Mouse (Mus musculus): ENCODE measurements at regions not wholly inside any gene's neighbourhood (a gene's known extent, or its start where the extent isn't known, plus 50 kb on each side); places are given as distances from the start of the nearest gene placed in this dataset.

- DNase-seq (ENCODE audit: low read depth, low spot score): no peak
These were observed 1512.8 kb upstream of the Gm6569 start for GRCm38 (mm10) chr15:72321528-72321927.

GRCm38 (mm10) chr15:72322127-72322526 is 1512.2 kb upstream of the Gm6569 start:
- no peak for DNase-seq (ENCODE audit: low read depth, low spot score)

GRCm38 (mm10) chr15:72323158-72323557 is 1511.2 kb upstream of the Gm6569 start:
- DNase-seq (ENCODE audit: low read depth, low spot score): no peak

DNA sequence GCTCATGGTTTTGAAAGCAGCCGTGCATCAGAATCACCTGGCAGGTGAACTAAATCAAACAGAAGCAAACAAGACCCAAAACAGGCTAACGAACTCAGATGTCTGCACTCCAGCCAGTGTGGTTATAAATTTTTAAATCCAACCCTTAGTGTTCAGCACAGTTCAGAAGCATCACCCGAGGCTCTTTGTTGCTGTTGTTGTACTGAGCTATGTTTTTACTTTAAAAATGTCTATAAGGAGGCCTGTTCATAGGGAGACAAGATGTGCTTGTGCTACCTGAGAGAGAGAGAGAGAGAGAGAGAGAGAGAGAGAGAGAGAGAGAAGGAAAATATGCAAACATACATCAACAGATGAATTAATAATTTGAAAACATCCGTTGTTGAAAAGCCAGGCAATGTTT is 1503.1 kb upstream of the Gm6569 start:
- no peak for DNase-seq (ENCODE audit: low read depth, low spot score)

DNA sequence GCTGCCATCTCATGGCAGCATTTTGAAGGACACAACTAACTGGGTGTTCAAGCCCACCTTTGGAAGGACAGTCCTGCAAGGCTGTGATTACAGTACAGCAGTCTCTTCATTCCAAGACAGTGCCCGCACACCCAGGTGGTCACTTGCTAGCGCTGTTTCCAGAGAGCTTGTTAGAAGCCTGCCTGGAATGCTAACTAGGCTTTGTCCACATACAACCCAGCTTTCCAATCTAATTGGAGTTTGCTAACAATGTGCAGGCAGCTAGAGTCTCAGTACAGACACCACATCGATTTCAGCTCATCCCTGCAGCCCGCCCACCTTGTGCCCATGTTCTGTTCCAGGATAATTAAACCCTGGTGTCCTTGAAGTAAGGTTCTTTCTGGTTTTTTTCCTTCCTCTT is 1499.9 kb upstream of the Gm6569 start:
- no peak for DNase-seq (ENCODE audit: low read depth, low spot score)

DNA sequence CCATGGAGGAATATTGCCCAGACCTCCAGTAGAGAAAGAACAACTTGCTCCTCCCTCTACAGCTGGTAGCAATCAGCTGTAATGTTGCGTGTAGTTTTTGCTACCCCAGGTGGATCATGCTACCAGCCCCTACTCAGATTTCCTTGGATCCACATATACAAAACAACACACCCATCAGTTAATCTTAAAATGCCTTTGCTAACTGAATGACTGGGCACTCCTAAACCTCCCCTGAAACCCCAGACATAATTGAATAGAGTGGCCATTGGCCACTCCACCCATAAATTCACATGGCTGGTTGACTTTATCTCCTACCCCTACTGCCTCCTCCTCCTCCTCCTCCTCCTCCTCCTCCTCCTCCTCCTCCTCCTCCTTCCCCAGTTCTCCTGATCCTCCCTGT is 1494.7 kb upstream of the Gm6569 start:
- DNase-seq (ENCODE audit: low read depth, low spot score): no peak

- no peak for DNase-seq (ENCODE audit: low read depth, low spot score)
These were observed 1492.4 kb upstream of the Gm6569 start for GRCm38 (mm10) chr15:72341991-72342390.

- peak; percentile 57 for DNase-seq (ENCODE audit: low read depth, low spot score)
These were observed 1491.9 kb upstream of the Gm6569 start for GRCm38 (mm10) chr15:72342504-72342903.

DNA sequence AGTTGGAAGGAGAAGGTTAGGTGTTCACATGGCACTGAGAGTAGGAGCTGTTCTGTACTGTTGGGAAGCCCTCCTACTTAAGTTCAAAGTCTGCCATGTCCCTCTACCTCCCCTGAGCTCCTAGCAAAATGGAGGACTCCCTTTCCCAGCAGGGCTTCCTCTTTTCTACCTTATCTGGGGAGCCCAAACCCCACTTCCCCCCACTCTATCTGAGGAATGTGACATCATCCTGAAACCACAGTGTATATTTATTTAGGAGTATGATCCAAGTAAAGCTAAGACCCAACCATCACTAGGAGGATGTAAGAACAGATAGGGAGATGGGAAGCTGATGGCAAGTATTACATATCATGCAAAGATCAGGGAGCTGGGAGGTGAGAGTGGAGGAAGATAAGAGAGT is 1490.6 kb upstream of the Gm6569 start:
- DNase-seq (ENCODE audit: low read depth, low spot score): no peak

DNA sequence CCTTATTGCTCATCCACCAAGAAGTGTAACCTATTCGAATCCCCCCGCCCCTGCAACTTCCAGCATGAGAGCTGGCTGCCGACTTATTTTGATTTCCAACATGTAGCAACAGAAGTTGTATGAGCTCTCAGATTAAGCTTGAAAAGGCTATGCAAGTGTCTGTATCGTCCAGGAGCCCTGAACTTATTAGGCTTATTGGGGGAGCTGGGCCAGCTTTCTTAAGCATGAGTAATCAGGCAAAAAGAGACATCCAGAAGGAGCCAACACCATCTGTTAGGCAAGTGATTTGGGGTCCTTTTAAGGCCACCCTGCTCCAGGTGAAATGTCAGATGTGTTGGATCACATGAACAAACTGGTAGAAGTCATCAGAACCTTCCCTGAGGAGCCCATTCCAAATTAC is 1481.0 kb upstream of the Gm6569 start:
- DNase-seq (ENCODE audit: low read depth, low spot score): no peak

DNA sequence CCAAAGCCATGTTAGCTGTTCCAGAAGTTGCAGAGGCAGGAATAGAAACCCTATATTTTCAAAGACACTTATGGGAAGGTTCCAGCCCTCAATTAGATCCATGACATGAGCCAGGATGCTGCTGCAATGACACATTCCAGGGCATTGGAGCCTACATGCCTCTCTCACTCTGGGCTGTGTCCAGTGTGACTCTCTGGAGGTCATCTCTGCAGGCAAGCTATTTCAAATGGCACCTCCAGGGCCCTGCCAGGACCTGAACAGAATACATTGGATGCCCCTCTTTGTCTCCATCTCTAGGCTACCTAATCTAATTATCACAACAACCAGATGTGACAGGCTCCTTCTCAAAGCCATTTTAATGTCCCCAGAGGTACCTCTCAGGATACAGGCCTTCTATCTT is 1478.7 kb upstream of the Gm6569 start:
- DNase-seq (ENCODE audit: low read depth, low spot score): no peak

- DNase-seq (ENCODE audit: low read depth, low spot score): peak; percentile 54
These were observed 1474.7 kb upstream of the Gm6569 start for GRCm38 (mm10) chr15:72359636-72360035.

- DNase-seq (ENCODE audit: low read depth, low spot score): peak; percentile 95
These were observed 1474.3 kb upstream of the Gm6569 start for GRCm38 (mm10) chr15:72360049-72360448.

DNA sequence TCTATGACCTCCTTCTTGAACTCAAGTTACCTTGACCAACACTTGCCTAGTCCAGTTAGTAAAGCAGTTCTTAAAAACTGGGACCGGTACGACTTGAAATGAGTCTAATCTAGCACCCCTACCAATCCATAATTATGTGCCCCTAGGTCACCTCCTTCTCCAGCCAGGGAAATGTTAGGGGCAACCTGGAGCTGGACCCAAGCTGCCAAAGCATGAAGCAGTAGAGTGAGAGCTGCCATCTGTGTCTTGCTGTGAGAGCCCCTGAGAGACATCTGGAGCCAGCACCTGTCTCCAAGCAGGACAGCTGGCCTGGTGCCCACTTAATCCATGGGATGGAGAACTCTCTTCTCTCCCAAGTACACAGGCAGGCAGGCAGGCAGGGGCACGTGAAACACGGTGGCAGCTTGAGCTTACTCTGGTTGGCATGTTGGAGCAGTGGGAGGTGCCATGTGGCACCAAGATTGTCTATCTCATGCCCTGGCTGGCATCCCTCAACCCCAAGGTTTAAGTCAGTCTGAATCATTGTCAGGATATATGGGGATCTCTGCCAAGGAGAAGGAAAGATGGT is 1473.8 kb upstream of the Gm6569 start:
- peak; percentile 99 for DNase-seq (ENCODE audit: low read depth, low spot score)

DNA sequence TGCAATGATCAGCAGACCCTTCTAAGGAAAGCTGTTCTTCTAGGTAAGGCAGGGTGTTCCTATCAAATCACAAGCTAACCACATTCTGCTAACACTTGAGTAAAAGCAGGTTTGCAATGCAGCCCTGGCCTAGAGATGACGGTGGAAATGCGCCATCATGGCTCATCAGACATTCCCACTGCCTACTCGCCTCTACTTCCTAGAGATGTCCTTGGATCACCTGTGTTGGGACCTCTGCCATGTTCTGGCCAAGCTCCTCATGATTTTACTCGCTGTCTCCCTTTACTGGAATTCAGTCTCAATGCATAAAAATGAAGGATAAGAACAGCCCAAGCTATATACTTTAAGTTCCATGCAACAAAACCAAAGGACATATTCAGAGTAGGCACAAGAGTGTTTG is 1461.3 kb upstream of the Gm6569 start:
- no peak for DNase-seq (ENCODE audit: low read depth, low spot score)

GRCm38 (mm10) chr15:72377201-72377600 is 1457.2 kb upstream of the Gm6569 start:
- DNase-seq (ENCODE audit: low read depth, low spot score): peak; percentile 80

- no peak for DNase-seq (ENCODE audit: low read depth, low spot score)
These were observed 1455.1 kb upstream of the Gm6569 start for GRCm38 (mm10) chr15:72379291-72379690.

- DNase-seq (ENCODE audit: low read depth, low spot score): no peak
These were observed 1453.2 kb upstream of the Gm6569 start for GRCm38 (mm10) chr15:72381164-72381563.

- no peak for DNase-seq (ENCODE audit: low read depth, low spot score)
These were observed 1452.6 kb upstream of the Gm6569 start for GRCm38 (mm10) chr15:72381744-72382143.

DNA sequence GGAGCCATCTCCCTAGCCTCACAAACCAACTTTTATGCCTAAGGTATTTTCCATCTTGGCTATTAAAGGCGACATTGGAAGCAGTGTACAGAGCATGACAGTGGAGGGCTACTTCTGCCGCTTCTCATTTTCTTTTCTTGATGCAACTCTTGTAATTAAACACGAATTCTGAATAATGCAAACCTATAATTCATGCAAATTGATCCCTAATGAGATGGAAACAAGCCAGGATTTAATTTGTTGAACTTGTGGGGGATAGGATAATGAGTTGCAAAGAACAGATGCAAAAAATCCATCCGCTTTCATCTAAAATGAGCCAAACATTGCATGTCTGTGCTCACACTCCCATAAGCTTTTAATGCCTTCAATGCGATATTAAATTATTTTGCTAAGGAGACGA is 1451.8 kb upstream of the Gm6569 start:
- DNase-seq (ENCODE audit: low read depth, low spot score): peak; percentile 31

- DNase-seq (ENCODE audit: low read depth, low spot score): no peak
These were observed 1451.3 kb upstream of the Gm6569 start for GRCm38 (mm10) chr15:72383062-72383461.

GRCm38 (mm10) chr15:72383470-72383869 is 1450.9 kb upstream of the Gm6569 start:
- DNase-seq (ENCODE audit: low read depth, low spot score): no peak

DNA sequence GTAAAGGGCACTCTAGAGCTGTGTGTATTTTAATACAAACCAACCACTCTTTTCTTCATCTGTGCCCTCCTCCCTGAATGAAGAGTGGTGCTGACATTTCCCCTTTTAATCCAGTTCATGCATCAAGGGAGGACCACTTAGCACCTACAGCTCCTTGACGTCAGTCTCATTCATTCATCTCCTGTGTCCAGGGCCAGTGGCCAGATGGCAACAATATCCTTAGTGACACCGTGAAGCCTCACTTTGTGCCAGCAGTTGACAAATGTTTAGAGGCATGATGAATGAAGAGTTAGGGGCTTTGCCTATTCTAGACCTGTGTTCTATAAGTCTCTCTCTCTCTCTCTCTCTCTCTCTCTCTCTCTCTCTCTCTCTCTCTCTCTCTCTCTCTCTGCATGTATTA is 1441.1 kb upstream of the Gm6569 start:
- peak; percentile 63 for DNase-seq (ENCODE audit: low read depth, low spot score)

GRCm38 (mm10) chr15:72411956-72412355 is 1422.4 kb upstream of the Gm6569 start:
- DNase-seq (ENCODE audit: low read depth, low spot score): peak; percentile 88

Data from brain, adult 2 months (tissue).